8 mouse cellular contexts compared by ENCODE assay signal in the genomic region with DNA sequence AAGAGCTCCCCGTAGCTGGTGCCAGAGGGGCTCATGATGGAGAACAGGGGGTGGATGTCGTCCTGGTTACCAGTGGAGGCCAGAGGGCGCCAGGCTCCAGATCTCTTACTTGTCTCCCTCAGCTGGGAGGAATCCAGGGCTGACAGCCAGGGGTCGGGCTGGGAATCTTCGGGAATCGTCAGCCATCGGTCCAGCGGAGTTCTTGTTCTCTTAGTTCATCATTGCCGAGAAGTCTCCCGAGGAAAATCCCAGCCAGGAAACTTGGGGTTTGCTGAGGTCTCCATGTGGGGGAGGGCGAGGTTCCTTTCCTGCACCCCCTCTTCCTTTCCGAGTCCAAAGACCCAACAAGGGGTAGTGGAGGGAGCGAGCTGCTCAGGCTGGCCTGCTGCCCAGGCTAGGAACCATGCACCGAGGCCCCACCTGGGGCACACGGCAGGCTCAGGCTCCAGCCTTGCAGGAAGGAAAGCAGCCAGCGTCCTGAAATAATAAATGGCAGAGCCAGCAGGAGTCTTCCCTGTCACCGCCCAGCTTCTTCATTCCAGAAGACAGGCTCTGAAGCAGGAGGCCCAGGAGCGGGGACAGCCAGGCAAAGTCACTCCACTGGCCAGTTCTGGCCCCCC. TPM values are rescaled to one million over a fixed set of nuclear protein-coding genes. Genes with fewer than 3 reads are reported as not detected.
DNase-seq lines count a peak whose midpoint lies in the region; ATAC-seq and TF ChIP-seq lines count a peak whose summit lies in the region.

No protein-coding gene starts in this region.

- peak; percentile 78 for ATAC-seq in hindbrain, embryonic 16.5 days
- peak; percentile 64 for ATAC-seq in lung, embryonic 14.5 days (ENCODE audit: insufficient read depth)
- no peak for ATAC-seq in megakaryocyte-erythroid progenitor cell, adult 5-6 weeks (replicated peaks; ENCODE audit: low FRiP score, low TSS enrichment, poor library complexity, severe bottlenecking)

- no peak overlapping the region for H3K27ac ChIP-seq in ES-Bruce4 (ENCODE audit: insufficient read depth, low read length)
- peak overlapping the region; percentile 67 for H3K27ac ChIP-seq in brown adipose tissue, adult 24 weeks (replicated peaks; ENCODE audit: low read depth, low read length)
- peak overlapping the region; percentile 78 for H3K27ac ChIP-seq in hindbrain, embryonic 16.5 days (ENCODE audit: low read depth, low read length)
- H3K27ac ChIP-seq in lung, embryonic 14.5 days (ENCODE audit: low read depth), result peak overlapping the region; percentile 79

- no peak overlapping the region for H3K9ac ChIP-seq in ES-Bruce4 (ENCODE audit: low read depth, poor library complexity, severe bottlenecking)
- H3K9ac ChIP-seq in hindbrain, embryonic 16.5 days (ENCODE audit: low read depth, low read length), result peak overlapping the region; percentile 50; the same call in 1 of the 2 replicates
- peak overlapping the region; percentile 38 for H3K9ac ChIP-seq in lung, embryonic 14.5 days

- no peaks in the 10 kb centered on the region for H3K36me3 ChIP-seq in ES-Bruce4 (ENCODE audit: control insufficient read depth, insufficient read depth, low read length, poor library complexity, severe bottlenecking)
- no peaks in the 10 kb centered on the region for H3K36me3 ChIP-seq in hindbrain, embryonic 16.5 days (ENCODE audit: control insufficient read depth, insufficient read depth, low read length)
- H3K36me3 ChIP-seq in lung, embryonic 14.5 days (ENCODE audit: insufficient read depth), result no peaks in the 10 kb centered on the region

- no peak for TF ChIP-seq POLR2A in ES-Bruce4 (IDR thresholded peaks at IDR 0.05; ENCODE audit: insufficient read depth, low read length)

- peak; percentile 44 for TF ChIP-seq CTCF in ES-Bruce4 (IDR thresholded peaks at IDR 0.05; ENCODE audit: low read depth, low read length)
- TF ChIP-seq CTCF in lung, embryonic 14.5 days (IDR thresholded peaks at IDR 0.05; ENCODE audit: low read depth), result peak; percentile 39; the same call in 1 of the 2 replicates

- TF ChIP-seq EP300 in ES-Bruce4 (IDR thresholded peaks at IDR 0.05; ENCODE audit: insufficient read depth, low read depth, low read length), result no peak

- no peaks in the 10 kb centered on the region for H3K9me3 ChIP-seq in ES-Bruce4 (replicated peaks; ENCODE audit: control insufficient read depth, insufficient read depth, low read length, poor library complexity, severe bottlenecking)
- no peaks in the 10 kb centered on the region for H3K9me3 ChIP-seq in hindbrain, embryonic 16.5 days (ENCODE audit: control insufficient read depth, low read length)
- no peaks in the 10 kb centered on the region for H3K9me3 ChIP-seq in lung, embryonic 14.5 days (ENCODE audit: low read depth, low read length)

- intact Hi-C loops in gastrocnemius, postnatal 14 days (cut with DNase I; ENCODE audit: low total_unique reads), result no loop called here

- peak; percentile 95 for DNase-seq in gastrocnemius, postnatal 14 days
- peak; percentile 83 for DNase-seq in lung, embryonic 14.5 days
- peak; percentile 60 for DNase-seq in ovary, postnatal 36 days (ENCODE audit: low spot score)
- no peak for DNase-seq in layer of hippocampus, postnatal 36 days

- H3K27me3 ChIP-seq in ES-Bruce4 (ENCODE audit: control insufficient read depth, insufficient read depth, low read length, poor library complexity, severe bottlenecking), result no peaks in the 10 kb centered on the region
- no peaks in the 10 kb centered on the region for H3K27me3 ChIP-seq in hindbrain, embryonic 16.5 days (replicated peaks; ENCODE audit: control insufficient read depth, insufficient read depth, low read length)
- no peaks in the 10 kb centered on the region for H3K27me3 ChIP-seq in lung, embryonic 14.5 days (ENCODE audit: insufficient read depth, low read length)

- H3K4me2 ChIP-seq in hindbrain, embryonic 16.5 days (ENCODE audit: low read length), result peak overlapping the region; percentile 12
- H3K4me2 ChIP-seq in lung, embryonic 14.5 days, result peak overlapping the region; percentile 51

- H3K4me1 ChIP-seq in ES-Bruce4 (ENCODE audit: control insufficient read depth, insufficient read depth, low read length), result no peaks in the 10 kb centered on the region
- H3K4me1 ChIP-seq in brown adipose tissue, adult 24 weeks (ENCODE audit: control insufficient read depth, insufficient read depth, insufficient read length, low read length), result peaks cover 16% of the 10 kb centered on the region
- peaks cover 18% of the 10 kb centered on the region for H3K4me1 ChIP-seq in hindbrain, embryonic 16.5 days (ENCODE audit: control insufficient read depth, insufficient read depth, low read depth, low read length)
- peaks cover 19% of the 10 kb centered on the region for H3K4me1 ChIP-seq in lung, embryonic 14.5 days (ENCODE audit: insufficient read depth)

- WGBS in hindbrain, embryonic 16.5 days, result 8% methylated on average over 18 of the region's 18 CpGs
- 10% methylated on average over 18 of the region's 18 CpGs for WGBS in lung, embryonic 14.5 days

- no peak overlapping the region for H3K4me3 ChIP-seq in ES-Bruce4 (ENCODE audit: low read depth, low read length)
- H3K4me3 ChIP-seq in brown adipose tissue, adult 24 weeks (ENCODE audit: insufficient read depth, low read depth, low read length), result no peak overlapping the region; the same call in 1 of the 2 replicates
- no peak overlapping the region for H3K4me3 ChIP-seq in hindbrain, embryonic 16.5 days (ENCODE audit: low read length)
- H3K4me3 ChIP-seq in lung, embryonic 14.5 days (ENCODE audit: low read depth, low read length), result 0 out of 2 replicates have a peak overlapping the region, but pooled peaks have one; percentile 6

RNA-seq across cellular contexts. Expression of a gene that starts 12.5 kb away (rescaled TPM):
- 7.2 and 9.3 TPM in 2 replicates for polyA plus RNA-seq in ES-Bruce4 (2011; ENCODE audit: insufficient read depth, insufficient read length, low read depth, missing spikeins)
- polyA plus RNA-seq in brown adipose tissue, adult 24 weeks (2012; ENCODE audit: insufficient read depth, insufficient read length, missing spikeins), result 1.0 and 1.2 TPM in 2 replicates
- 1 to 10 TPM; 4.0 to 5.9 TPM for total RNA-seq in gastrocnemius, postnatal 14 days (2021)
- polyA plus RNA-seq in hindbrain, embryonic 16.5 days (2015; fragmentation: Nextera tagmentation; extraction: Ambion mirVana), result 6.2 and 7.9 TPM in 2 replicates
- 4.4 and 5.4 TPM in 2 replicates for polyA plus RNA-seq in lung, embryonic 14.5 days (2014; fragmentation: Nextera tagmentation; extraction: Ambion mirVana)
- not detected in 2 replicates for total RNA-seq in megakaryocyte-erythroid progenitor cell, adult 5-6 weeks (2014; fragmentation: Nextera tagmentation)
- total RNA-seq in megakaryocyte-erythroid progenitor cell, adult 5-6 weeks (2017), result not detected in 2 replicates
- total RNA-seq in layer of hippocampus, postnatal 36 days (2021), result 1 to 10 TPM; 3.1 to 3.2 TPM

RNA-seq across cellular contexts. Expression of a gene that starts 28.8 kb away (rescaled TPM):
- 57.1 and 57.8 TPM in 2 replicates for polyA plus RNA-seq in ES-Bruce4 (2011; ENCODE audit: insufficient read depth, insufficient read length, low read depth, missing spikeins)
- polyA plus RNA-seq in brown adipose tissue, adult 24 weeks (2012; ENCODE audit: insufficient read depth, insufficient read length, missing spikeins), result 10.3 and 11.6 TPM in 2 replicates
- total RNA-seq in gastrocnemius, postnatal 14 days (2021), result 100 to 1,000 TPM; 212 to 226 TPM
- polyA plus RNA-seq in hindbrain, embryonic 16.5 days (2015; fragmentation: Nextera tagmentation; extraction: Ambion mirVana), result 2.1 and 3.5 TPM in 2 replicates
- 12.0 and 14.3 TPM in 2 replicates for polyA plus RNA-seq in lung, embryonic 14.5 days (2014; fragmentation: Nextera tagmentation; extraction: Ambion mirVana)
- total RNA-seq in megakaryocyte-erythroid progenitor cell, adult 5-6 weeks (2014; fragmentation: Nextera tagmentation), result not detected in 2 replicates
- not detected in 2 replicates for total RNA-seq in megakaryocyte-erythroid progenitor cell, adult 5-6 weeks (2017)
- under 1 TPM; 0.27 to 0.30 TPM for total RNA-seq in layer of hippocampus, postnatal 36 days (2021)

RNA-seq across cellular contexts. Expression of a gene that starts 46.5 kb away (rescaled TPM):
- polyA plus RNA-seq in ES-Bruce4 (2011; ENCODE audit: insufficient read depth, insufficient read length, low read depth, missing spikeins), result 3.1 and 6.3 TPM in 2 replicates
- polyA plus RNA-seq in brown adipose tissue, adult 24 weeks (2012; ENCODE audit: insufficient read depth, insufficient read length, missing spikeins), result 2.9 and 6.4 TPM in 2 replicates
- 1 to 10 TPM; 4.0 to 6.5 TPM for total RNA-seq in gastrocnemius, postnatal 14 days (2021)
- 3.4 TPM in 2 replicates for polyA plus RNA-seq in hindbrain, embryonic 16.5 days (2015; fragmentation: Nextera tagmentation; extraction: Ambion mirVana)
- 5.5 and 6.5 TPM in 2 replicates for polyA plus RNA-seq in lung, embryonic 14.5 days (2014; fragmentation: Nextera tagmentation; extraction: Ambion mirVana)
- total RNA-seq in megakaryocyte-erythroid progenitor cell, adult 5-6 weeks (2014; fragmentation: Nextera tagmentation), result 11.1 and 17.0 TPM in 2 replicates
- total RNA-seq in megakaryocyte-erythroid progenitor cell, adult 5-6 weeks (2017), result 4.5 and 10.2 TPM in 2 replicates
- under 1 TPM; 0.63 to 0.72 TPM for total RNA-seq in layer of hippocampus, postnatal 36 days (2021)

Comparison
In these comparisons a context has a peak if more than half of its experiments do, and no peak if none do; other contexts are left out.
1. DNase-seq: peak in gastrocnemius, postnatal 14 days (single experiment), lung, embryonic 14.5 days (single experiment) and ovary, postnatal 36 days (single experiment); none in layer of hippocampus, postnatal 36 days (0 of 2).